Mouse (Mus musculus): ENCODE measurements around the gene Zfp526. TPM values are rescaled to one million over a fixed set of nuclear protein-coding genes. Genes with fewer than 3 reads are reported as not detected.
"Not testable (repeated sequence)": the region's sequence is repeated elsewhere in the genome, so short reads cannot be mapped to it uniquely, and the experiment has no call there.

The Zfp526 gene
- polyA plus RNA-seq, 1 experiment from 2014 or later = 3.0 TPM

DNA sequence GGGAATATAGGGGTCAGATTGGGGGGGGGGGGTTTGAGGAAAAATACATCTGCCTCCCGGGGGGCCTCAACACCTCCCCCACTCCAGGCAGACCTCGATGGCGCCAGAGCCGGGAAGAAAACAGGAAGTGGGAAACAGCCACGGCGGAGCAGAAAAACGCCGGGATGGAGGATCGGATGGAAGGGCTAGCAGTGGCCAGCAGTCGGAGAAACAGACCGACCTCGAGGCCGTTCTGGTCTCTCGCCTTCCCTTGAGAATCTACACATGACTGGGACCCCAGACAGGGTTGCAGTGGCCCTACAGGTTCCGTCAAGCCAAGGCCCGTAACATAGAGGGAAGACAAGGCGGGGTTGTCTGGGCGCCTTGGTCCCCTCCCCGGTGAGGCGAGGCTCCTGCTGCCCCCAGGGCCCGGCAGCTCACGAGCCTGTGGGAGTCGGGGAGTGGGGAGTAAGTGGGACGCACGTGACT lies 27.7 kb downstream of the Zfp526 start:
- peak overlapping the region; percentile 95 for H3K27ac ChIP-seq
- no peaks in the 10 kb centered on the region for H3K9me3 ChIP-seq
- WGBS = under 1% methylated on average over 25 of the region's 25 CpGs
- no peak for DNase-seq (ENCODE audit: low spot score)
- H3K4me1 ChIP-seq = peaks cover 61% of the 10 kb centered on the region
- peak overlapping the region; percentile 96 for H3K4me3 ChIP-seq
- peaks cover 32% of the 10 kb centered on the region for H3K36me3 ChIP-seq
- H3K27me3 ChIP-seq (ENCODE audit: insufficient read depth, poor library complexity, severe bottlenecking) = no peaks in the 10 kb centered on the region

DNA sequence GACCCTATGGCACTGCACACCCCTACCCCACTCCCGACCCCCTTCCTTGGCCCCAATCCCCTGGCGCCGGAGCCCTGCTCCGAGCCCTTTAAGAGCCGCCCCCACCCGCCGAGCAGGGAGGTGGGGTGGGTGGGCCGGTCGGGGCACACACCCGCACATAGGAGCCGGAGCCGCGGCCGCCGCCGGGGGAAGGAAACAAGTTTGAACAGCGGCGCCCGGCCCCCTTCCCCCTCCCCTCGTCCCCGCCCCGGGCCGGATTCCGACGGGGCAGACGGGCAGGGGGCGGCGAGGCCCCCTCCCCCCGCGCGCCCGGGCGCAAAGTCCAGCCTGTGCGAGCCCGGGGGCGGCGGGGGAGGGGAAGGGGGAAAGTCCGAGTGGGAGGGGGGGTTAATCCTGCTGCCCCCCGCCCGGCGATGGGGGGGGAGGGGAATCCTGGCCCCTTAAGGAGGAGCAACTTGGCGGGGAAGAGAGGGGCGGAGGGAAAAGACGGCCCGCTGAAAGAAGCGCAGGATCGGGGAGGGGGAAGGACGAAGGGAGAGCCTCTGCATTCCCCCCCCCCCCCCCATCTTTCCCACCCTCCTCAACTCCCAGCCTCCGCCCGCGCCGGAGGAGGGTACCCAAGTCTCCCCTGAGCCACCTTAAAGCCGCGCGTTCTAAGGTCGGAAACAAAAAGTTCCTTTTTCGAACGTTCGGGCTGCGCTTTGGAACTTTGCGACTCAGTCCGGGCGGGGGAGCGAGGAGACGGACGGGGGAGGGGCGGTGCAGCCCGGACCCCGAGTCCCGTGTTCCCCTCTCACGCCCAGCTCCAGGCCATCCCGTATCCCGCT lies 28.3 kb downstream of the Zfp526 start:
- WGBS = 0% methylated on average over 53 of the region's 73 CpGs

DNA sequence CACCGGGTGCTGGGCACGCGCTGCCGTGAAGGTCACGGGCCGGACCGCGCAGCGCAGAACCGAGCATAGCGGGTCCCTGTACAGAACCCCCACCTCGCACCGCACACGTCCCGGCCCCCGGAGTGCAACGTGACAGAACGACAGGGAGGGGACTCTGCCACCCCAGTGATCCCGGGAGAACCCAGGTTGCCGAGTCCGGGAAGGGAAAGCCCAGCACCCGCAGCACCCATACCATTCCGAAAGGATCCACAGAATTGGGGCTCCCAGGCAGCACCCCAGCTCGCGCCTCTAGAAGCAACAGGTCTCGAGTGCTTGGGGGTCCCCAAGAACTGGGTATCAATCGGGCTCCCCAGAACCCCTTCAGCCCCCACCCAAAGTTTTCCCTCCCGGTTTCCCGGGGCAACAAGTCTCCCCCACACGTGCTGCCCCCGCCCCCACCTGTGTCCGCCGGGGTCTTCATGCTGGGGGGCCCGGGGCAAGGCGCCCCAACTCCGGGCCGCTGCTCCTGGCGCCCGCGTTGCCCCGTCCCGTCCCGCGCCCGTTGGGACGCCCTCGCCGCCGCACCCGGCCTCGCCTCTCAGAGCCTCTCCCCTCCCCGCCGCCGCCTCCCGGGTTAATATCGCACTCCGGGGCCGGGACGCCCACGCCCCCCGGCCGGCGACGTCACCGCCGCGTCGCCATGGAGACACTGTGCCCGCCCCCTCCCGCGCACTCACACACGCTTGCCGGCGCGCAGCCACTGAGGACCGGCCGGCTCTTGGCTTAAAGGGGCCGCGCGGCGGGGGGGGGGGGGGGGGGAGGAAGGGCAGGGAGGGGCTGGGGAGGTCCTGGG lies 29.1 kb downstream of the Zfp526 start, which contains the start of gene Erf:
Gene Erf, minus strand, starts transcription at position 621 of the 832 bp plus-strand sequence.
- no peaks in the 10 kb centered on the region for H3K27me3 ChIP-seq (ENCODE audit: insufficient read depth, poor library complexity, severe bottlenecking)
- peak within 1 kb of the TSS; percentile 95 for H3K27ac ChIP-seq
- DNase-seq (ENCODE audit: low spot score) = peak; percentile 97
- no peaks in the 10 kb centered on the region for H3K9me3 ChIP-seq
- H3K36me3 ChIP-seq = peaks cover 17% of the 10 kb centered on the region
- H3K4me3 ChIP-seq = peak within 1 kb of the TSS; percentile 96
- 1% methylated on average over 74 of the region's 81 CpGs for WGBS
- H3K4me1 ChIP-seq = peaks cover 47% of the 10 kb centered on the region

More for the DNA sequence above, 28.3 kb downstream of the Zfp526 start:
- peak; percentile 94 for DNase-seq (ENCODE audit: low spot score)
- H3K4me1 ChIP-seq = peaks cover 54% of the 10 kb centered on the region
- peaks cover 25% of the 10 kb centered on the region for H3K36me3 ChIP-seq
- no peaks in the 10 kb centered on the region for H3K9me3 ChIP-seq
- H3K27me3 ChIP-seq (ENCODE audit: insufficient read depth, poor library complexity, severe bottlenecking) = no peaks in the 10 kb centered on the region
- peak overlapping the region; percentile 95 for H3K27ac ChIP-seq
- peak overlapping the region; percentile 96 for H3K4me3 ChIP-seq

DNA sequence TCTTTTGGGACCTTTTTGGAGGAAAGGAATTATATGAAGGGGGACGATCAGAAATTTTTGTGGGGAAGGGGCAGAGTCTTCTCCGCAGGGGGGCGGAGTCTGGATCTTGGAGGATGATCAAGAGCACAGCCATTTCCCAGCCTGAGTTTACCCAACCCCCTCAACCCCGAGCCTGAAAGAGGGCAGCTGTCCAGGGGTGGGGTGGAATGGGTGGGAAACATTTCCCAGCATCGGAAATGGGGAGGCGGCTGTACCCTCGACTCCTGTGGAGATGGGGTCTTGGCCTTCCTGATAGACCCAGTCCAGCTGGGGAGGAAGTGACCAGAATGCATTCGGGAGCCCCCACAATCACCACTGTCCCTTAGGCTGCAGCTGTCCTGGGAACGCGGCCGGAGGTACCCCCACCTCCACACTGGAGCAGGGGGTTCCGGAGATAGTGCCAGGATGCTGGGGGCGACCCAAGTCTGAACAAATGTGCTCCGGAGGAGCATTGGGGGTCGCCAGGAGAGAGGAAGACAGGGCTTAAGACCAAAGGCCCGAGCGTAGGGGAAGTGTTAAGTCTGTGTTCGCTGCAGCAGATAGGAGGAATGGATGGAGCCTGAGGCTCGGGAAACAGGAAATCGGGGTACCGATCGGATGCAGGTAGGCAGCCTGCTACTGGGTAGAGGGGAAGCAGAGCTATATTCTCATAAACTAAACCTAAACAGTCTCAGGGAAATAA lies 30.0 kb downstream of the Zfp526 start:
- WGBS = 2% methylated on average over 22 of the region's 22 CpGs
- DNase-seq (ENCODE audit: low spot score) = no peak
- H3K9me3 ChIP-seq = no peaks in the 10 kb centered on the region

DNA sequence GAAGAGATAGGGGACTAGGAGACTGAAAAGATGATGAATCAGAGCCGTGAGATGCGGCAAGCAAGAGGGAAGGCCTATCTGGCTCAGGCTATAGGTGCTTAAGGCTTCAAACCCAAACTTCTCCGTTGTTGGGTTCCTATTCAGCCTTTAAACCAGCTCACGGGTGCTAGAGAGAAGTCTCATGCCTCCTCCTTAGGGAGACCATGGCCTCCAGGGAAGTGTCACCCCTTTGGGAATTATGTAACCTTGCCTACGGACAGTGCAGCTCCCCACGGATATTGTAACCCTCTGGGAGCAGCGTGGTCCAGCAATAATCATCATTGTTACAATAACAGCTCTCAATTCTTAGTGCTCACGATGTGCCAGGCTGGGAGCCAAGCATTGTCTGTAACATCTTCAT lies 30.6 kb downstream of the Zfp526 start:
- H3K9me3 ChIP-seq = no peaks in the 10 kb centered on the region
- no peak for DNase-seq (ENCODE audit: low spot score)
- H3K27ac ChIP-seq = peak overlapping the region; percentile 95
- H3K36me3 ChIP-seq = 0 out of 2 replicates have a peak, but pooled peaks cover 3% of the 10 kb centered on the region
- WGBS = 15% methylated on average over 8 of the region's 8 CpGs
- peak overlapping the region; percentile 96 for H3K4me3 ChIP-seq
- no peaks in the 10 kb centered on the region for H3K27me3 ChIP-seq (ENCODE audit: insufficient read depth, poor library complexity, severe bottlenecking)
- H3K4me1 ChIP-seq = peaks cover 32% of the 10 kb centered on the region

More for the DNA sequence above, 30.0 kb downstream of the Zfp526 start:
- H3K4me3 ChIP-seq = peak overlapping the region; percentile 96
- peak overlapping the region; percentile 95 for H3K27ac ChIP-seq
- peaks cover 38% of the 10 kb centered on the region for H3K4me1 ChIP-seq
- no peaks in the 10 kb centered on the region for H3K27me3 ChIP-seq (ENCODE audit: insufficient read depth, poor library complexity, severe bottlenecking)
- H3K36me3 ChIP-seq = peaks cover 8% of the 10 kb centered on the region

DNA sequence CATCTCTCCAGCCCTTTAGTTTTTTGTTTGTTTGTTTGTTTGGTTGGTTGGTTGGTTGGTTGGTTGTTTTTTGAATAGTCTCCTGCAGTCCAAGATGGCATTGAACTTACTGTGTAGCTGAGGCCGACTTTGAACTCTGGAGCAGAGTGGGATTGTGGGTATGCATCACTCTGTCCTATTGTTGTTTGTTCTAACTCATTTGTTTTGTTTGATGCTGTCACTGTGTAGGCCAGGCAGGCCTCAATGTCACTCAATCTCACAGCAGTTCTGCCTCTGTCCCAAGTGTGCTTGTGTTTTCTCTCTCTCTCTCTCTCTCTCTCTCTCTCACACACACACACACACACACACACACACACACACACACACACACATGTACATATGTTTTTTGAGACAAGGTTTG lies 40.7 kb downstream of the Zfp526 start:
- Histone ChIP-seq H3K4me3 (no peak overlapping the region), H3K27ac (no peak overlapping the region), H3K27me3 (ENCODE audit: insufficient read depth, poor library complexity, severe bottlenecking) (no peaks in the 10 kb centered on the region), H3K9me3 (no peaks in the 10 kb centered on the region), H3K4me1 (peaks cover 18% of the 10 kb centered on the region), H3K36me3 (no peaks in the 10 kb centered on the region)
- WGBS = 70% methylated on average over 1 of the region's 1 CpGs
- no peak for DNase-seq (ENCODE audit: low spot score)

DNA sequence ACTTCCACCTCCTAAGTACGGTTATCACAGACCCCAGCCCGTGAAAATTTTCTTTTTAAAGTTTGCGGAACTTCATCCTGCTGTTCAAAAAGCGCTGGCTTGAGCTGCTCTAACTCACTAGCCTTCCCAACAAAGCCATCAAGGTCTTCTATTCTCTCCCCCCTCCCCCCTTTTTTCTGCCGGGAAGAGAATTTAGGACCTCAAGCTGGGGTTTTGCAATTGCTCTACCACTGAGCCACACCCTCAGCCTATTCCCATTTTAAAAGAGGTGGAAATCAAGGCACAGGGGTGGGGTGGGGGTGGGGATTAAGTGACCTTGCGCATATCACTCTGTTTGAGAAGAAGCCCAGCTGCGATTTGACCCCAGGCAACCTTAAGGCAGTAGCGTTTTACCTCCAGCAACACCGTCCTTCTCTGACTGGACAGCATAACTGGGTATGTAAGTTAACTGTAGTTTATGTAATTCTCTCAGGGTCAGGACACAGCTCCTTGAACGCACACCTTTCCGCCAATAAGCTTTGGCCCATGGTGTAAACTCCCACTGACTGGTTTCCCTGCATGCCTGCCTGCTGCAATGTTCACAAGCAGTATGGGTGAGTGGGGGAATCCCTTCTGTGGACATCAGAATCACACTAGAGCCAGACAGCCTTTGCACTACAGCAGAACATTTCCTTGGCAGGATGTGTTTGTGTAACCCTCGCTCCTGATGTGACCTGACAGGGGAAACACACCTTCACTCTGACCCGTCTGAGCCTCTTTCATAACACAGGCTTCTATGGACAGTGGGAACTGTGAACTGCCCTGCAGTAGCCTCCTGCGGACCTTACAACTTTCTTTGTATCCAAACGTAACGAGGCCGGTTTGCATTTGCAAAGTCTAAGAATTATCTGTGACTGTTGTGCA lies 43.0 kb downstream of the Zfp526 start:
- Histone ChIP-seq H3K36me3 (no peaks in the 10 kb centered on the region), H3K27me3 (ENCODE audit: insufficient read depth, poor library complexity, severe bottlenecking) (no peaks in the 10 kb centered on the region), H3K4me3 (no peak overlapping the region), H3K4me1 (peaks cover 29% of the 10 kb centered on the region), H3K27ac (no peak overlapping the region), H3K9me3 (no peaks in the 10 kb centered on the region)
- 27% methylated on average over 17 of the region's 17 CpGs for WGBS
- no peak for DNase-seq (ENCODE audit: low spot score)

DNA sequence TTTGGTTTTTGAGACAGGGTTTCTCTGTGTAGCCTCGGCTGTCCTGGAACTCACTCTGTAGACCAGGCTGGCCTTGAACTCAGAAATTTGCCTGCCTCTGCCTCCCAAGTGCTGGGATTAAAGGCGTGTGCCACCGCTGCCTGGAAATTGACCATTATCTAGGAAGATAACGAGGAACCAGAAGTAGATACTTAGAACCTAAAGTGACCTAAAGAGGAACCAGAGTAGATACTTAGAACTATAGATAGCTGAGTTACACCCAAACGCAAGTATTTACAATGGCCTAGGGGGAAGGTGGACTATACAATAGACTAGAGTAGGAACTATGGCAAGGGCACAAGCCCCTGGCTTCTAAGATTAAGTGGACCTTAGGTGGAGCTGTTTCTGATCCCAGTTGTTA lies 44.5 kb downstream of the Zfp526 start:
- H3K4me1 ChIP-seq = peaks cover 43% of the 10 kb centered on the region
- not testable (repeated sequence) for H3K27me3 ChIP-seq (ENCODE audit: insufficient read depth, poor library complexity, severe bottlenecking); H3K4me3 ChIP-seq; DNase-seq (ENCODE audit: low spot score); H3K27ac ChIP-seq; H3K36me3 ChIP-seq; H3K9me3 ChIP-seq
- 63% methylated on average over 5 of the region's 5 CpGs for WGBS

DNA sequence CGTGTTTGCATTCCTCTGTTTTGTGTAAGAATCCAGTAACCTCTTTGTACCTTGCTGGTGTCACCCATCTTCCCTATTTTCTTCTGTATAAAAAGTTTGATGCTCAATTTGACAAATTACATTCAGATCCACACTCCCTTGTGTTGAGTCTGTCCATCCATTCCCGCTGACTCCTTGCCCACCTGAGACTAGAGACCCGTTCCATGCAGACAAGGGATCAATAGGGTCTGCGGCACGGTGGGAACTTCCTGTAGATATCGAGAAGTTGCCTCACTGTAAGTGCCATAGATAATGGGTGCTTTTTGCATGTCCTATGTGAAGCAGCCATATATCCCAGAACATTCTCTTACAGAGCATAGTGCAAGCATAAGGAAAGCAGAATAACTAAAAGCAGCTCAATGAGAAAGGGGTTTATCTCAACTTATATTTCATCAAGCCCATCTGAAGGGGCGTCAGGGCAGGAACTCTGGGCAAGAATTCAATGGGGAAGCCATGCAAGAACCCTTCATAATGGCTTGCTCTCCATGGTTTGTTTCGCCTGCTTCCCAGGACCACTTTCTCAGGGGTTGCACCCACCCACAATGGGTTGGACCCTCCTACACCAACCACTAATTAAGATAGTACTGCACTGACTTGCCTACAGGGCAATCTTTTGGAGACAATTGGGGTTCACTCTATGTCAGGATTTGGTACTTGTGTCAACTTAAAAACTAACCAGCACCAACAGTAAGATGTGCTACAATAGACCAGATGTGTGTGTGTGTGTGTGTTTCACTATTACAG lies 45.1 kb downstream of the Zfp526 start:
- WGBS = 70% methylated on average over 8 of the region's 8 CpGs

DNA sequence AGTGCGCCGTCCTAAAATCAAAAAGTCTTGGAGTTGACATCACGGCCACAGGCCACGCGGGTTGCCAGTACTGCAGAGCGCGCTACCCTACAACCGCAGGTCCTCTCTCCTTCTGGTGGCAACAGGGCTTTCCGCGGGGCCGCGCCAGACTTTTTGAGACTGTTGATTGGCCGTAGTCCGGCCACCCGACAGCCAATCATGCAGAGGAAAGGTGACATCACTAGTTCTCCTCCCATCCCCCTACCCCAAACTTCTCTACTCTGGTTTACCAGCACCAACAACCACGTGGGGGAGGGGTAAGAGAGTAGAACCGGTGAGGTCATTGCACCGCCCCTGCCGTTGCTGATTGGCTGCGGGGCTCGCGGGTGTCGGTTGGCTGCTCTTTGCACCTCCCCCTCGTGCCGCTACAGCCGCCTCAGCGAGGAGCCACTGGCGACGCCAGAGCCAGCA lies 46.1 kb downstream of the Zfp526 start, which contains the start of gene Cic:
Gene Cic, plus strand, starts transcription at position 404 of the 450 bp plus-strand sequence.
- H3K36me3 ChIP-seq = peaks cover 17% of the 10 kb centered on the region
- 0% methylated on average over 29 of the region's 29 CpGs for WGBS
- peak within 1 kb of the TSS; percentile 87 for H3K4me3 ChIP-seq
- peak; percentile 100 for DNase-seq (ENCODE audit: low spot score)
- peak within 1 kb of the TSS; percentile 99 for H3K27ac ChIP-seq
- no peaks in the 10 kb centered on the region for H3K27me3 ChIP-seq (ENCODE audit: insufficient read depth, poor library complexity, severe bottlenecking)
- no peaks in the 10 kb centered on the region for H3K9me3 ChIP-seq
- H3K4me1 ChIP-seq = peaks cover 47% of the 10 kb centered on the region

More for the DNA sequence above, 45.1 kb downstream of the Zfp526 start:
- Histone ChIP-seq H3K27me3 (ENCODE audit: insufficient read depth, poor library complexity, severe bottlenecking) (no peaks in the 10 kb centered on the region), H3K36me3 (peaks cover 8% of the 10 kb centered on the region), H3K9me3 (no peaks in the 10 kb centered on the region), H3K4me1 (peaks cover 43% of the 10 kb centered on the region), H3K27ac (peak overlapping the region; percentile 99; the same call in 1 of the 2 replicates), H3K4me3 (peak overlapping the region; percentile 87)
- DNase-seq (ENCODE audit: low spot score) = no peak
